Mouse (Mus musculus) intestine, embryonic 14.5 days (tissue): Measurements from ENCODE around the gene Trim75. TPM values are rescaled to one million over a fixed set of nuclear protein-coding genes. Genes with fewer than 3 reads are reported as not detected.

Experiments
- ATAC-seq: fragments of 200-750 bp; cut with Nextera tagmentation; replicated peaks from 2 replicates; pipeline ENCODE4 v1.8.0; 2017; ENCODE audit warnings: low read depth, moderate number of reproducible peaks, moderate TSS enrichment, moderate library complexity; ENCODE audit not compliant: low FRiP score, low TSS enrichment
- DNase-seq: peaks from one replicate; pipeline ENCODE4 v3.0.0-alpha.2; 2018; ENCODE audit warnings: low spot score
- H3K27ac ChIP-seq: fragments of 300-500 bp; sonication (generic); 2 replicates; pipeline ENCODE4 v1.5.1; 2014; ENCODE audit warnings: low read depth, mild to moderate bottlenecking, control low read depth
- H3K27me3 ChIP-seq: fragments of 300-500 bp; sonication (generic); replicated peaks from 2 replicates; pipeline ENCODE4 v1.6.1; 2014; ENCODE audit warnings: low read length, control low read depth; ENCODE audit not compliant: control insufficient read depth, insufficient read depth
- H3K36me3 ChIP-seq: fragments of 300-500 bp; sonication (generic); 2 replicates; pipeline ENCODE4 v1.6.1; 2014; ENCODE audit warnings: low read length, control low read depth; ENCODE audit not compliant: control insufficient read depth, insufficient read depth
- H3K4me1 ChIP-seq: fragments of 300-500 bp; sonication (generic); replicated peaks from 2 replicates; pipeline ENCODE4 v1.6.1; 2014; ENCODE audit warnings: low read length, control low read depth, mixed read lengths; ENCODE audit not compliant: control insufficient read depth, insufficient read depth
- H3K4me2 ChIP-seq: fragments of 300-500 bp; sonication (generic); 2 replicates; pipeline ENCODE4 v1.6.1; 2014; ENCODE audit warnings: low read length
- H3K4me3 ChIP-seq: fragments of 300-500 bp; sonication (generic); 2 replicates; pipeline ENCODE4 v1.5.1; 2014; ENCODE audit warnings: low read depth, low read length, control low read depth, mixed read lengths
- H3K9ac ChIP-seq: fragments of 300-500 bp; sonication (generic); 2 replicates; pipeline ENCODE4 v1.6.1; 2014; ENCODE audit warnings: mild to moderate bottlenecking, low read length
- H3K9me3 ChIP-seq: fragments of 300-500 bp; sonication (generic); 2 replicates; pipeline ENCODE4 v1.6.1; 2016; ENCODE audit warnings: low read length, control low read depth; ENCODE audit not compliant: control insufficient read depth
- WGBS: fragments of 180-500 bp; shearing (Covaris S2); extraction: QIAGEN DNeasy Blood & Tissue Kit; methylation state at CpG from one replicate; pipeline ENCODE4 v1.1.7; 2014; 5-methylcytosine and 5-hydroxymethylcytosine counted together
- polyA plus RNA-seq: library from polyadenylated mRNA; unstranded; fragments of >200 nt; fragmentation: Nextera tagmentation; extraction: Ambion mirVana; gene quantifications from 2 replicates; pipeline ENCODE4 v1.2.1, GENCODE M21; 2014

The Trim75 gene
- polyA plus RNA-seq, 1 experiment from 2014 or later = not detected

GRCm38 (mm10) chr8:64948371-64948770 is 39.3 kb downstream of the Trim75 start:
- no peak for ATAC-seq
- 92% methylated on average over 1 of the region's 1 CpGs for WGBS

GRCm38 (mm10) chr8:64947698-64948034 is 40.0 kb downstream of the Trim75 start:
- H3K4me2 ChIP-seq = peak overlapping the region; percentile 50
- peak overlapping the region; percentile 63 for H3K9ac ChIP-seq
- H3K9me3 ChIP-seq = no peaks in the 10 kb centered on the region
- WGBS = 9% methylated on average over 10 of the region's 10 CpGs
- DNase-seq (no peak), ATAC-seq (no peak)
- H3K27me3 ChIP-seq = 0 out of 2 replicates have a peak, but pooled peaks cover 7% of the 10 kb centered on the region
- peaks cover 3% of the 10 kb centered on the region; the same call in 1 of the 2 replicates for H3K4me1 ChIP-seq
- peak overlapping the region; percentile 71 for H3K4me3 ChIP-seq
- H3K27ac ChIP-seq = peak overlapping the region; percentile 72; the same call in 1 of the 2 replicates
- H3K36me3 ChIP-seq = no peaks in the 10 kb centered on the region

More at GRCm38 (mm10) chr8:64948371-64948770, 39.3 kb downstream of the Trim75 start:
- DNase-seq = no peak
- H3K4me1 ChIP-seq = peaks cover 3% of the 10 kb centered on the region; the same call in 1 of the 2 replicates
- H3K36me3 ChIP-seq = no peaks in the 10 kb centered on the region
- H3K27ac ChIP-seq = no peak overlapping the region
- no peak overlapping the region for H3K4me3 ChIP-seq
- no peak overlapping the region for H3K9ac ChIP-seq
- H3K27me3 ChIP-seq = 0 out of 2 replicates have a peak, but pooled peaks cover 1% of the 10 kb centered on the region
- H3K9me3 ChIP-seq = no peaks in the 10 kb centered on the region
- 0 out of 2 replicates have a peak overlapping the region, but pooled peaks have one; percentile 50 for H3K4me2 ChIP-seq

- H3K36me3 ChIP-seq = no peaks in the 10 kb centered on the region
- peak within 1 kb of the TSS; percentile 50 for H3K4me2 ChIP-seq
- ATAC-seq (peak; percentile 96), DNase-seq (peak; percentile 98)
- 0 out of 2 replicates have a peak, but pooled peaks cover 7% of the 10 kb centered on the region for H3K27me3 ChIP-seq
- H3K27ac ChIP-seq = peak within 1 kb of the TSS; percentile 72
- peaks cover 3% of the 10 kb centered on the region; the same call in 1 of the 2 replicates for H3K4me1 ChIP-seq
- 1% methylated on average over 70 of the region's 73 CpGs for WGBS
- no peaks in the 10 kb centered on the region for H3K9me3 ChIP-seq
- H3K4me3 ChIP-seq = peak within 1 kb of the TSS; percentile 71
- H3K9ac ChIP-seq = peak within 1 kb of the TSS; percentile 63
Observed at GRCm38 (mm10) chr8:64946820-64947697, 40.6 kb downstream of the Trim75 start, which contains the start of gene Tmem192. Gene Tmem192, plus strand, starts transcription at chr8:64947185.

- Histone ChIP-seq H3K9me3 (no peaks in the 10 kb centered on the region), H3K36me3 (no peaks in the 10 kb centered on the region), H3K4me1 (peaks cover 3% of the 10 kb centered on the region; the same call in 1 of the 2 replicates), H3K27me3 (0 out of 2 replicates have a peak, but pooled peaks cover 7% of the 10 kb centered on the region), H3K4me3 (peak overlapping the region; percentile 71), H3K27ac (no peak overlapping the region), H3K9ac (no peak overlapping the region), H3K4me2 (peak overlapping the region; percentile 50)
- WGBS = 52% methylated on average over 8 of the region's 8 CpGs
- DNase-seq (no peak), ATAC-seq (no peak)
Observed at GRCm38 (mm10) chr8:64946441-64946819, 41.2 kb downstream of the Trim75 start.

- DNase-seq (no peak), ATAC-seq (no peak)
- 0 out of 2 replicates have a peak, but pooled peaks cover 7% of the 10 kb centered on the region for H3K27me3 ChIP-seq
- H3K27ac ChIP-seq = no peak overlapping the region
- H3K4me1 ChIP-seq = peaks cover 3% of the 10 kb centered on the region; the same call in 1 of the 2 replicates
- H3K9me3 ChIP-seq = no peaks in the 10 kb centered on the region
- no peaks in the 10 kb centered on the region for H3K36me3 ChIP-seq
- no peak overlapping the region for H3K4me2 ChIP-seq
- H3K4me3 ChIP-seq = no peak overlapping the region
- WGBS = 81% methylated on average over 7 of the region's 7 CpGs
- H3K9ac ChIP-seq = no peak overlapping the region
Observed at GRCm38 (mm10) chr8:64945606-64946005, 42.0 kb downstream of the Trim75 start.

- DNase-seq (no peak), ATAC-seq (no peak)
- Histone ChIP-seq H3K36me3 (no peaks in the 10 kb centered on the region), H3K27me3 (0 out of 2 replicates have a peak, but pooled peaks cover 7% of the 10 kb centered on the region), H3K9me3 (no peaks in the 10 kb centered on the region), H3K4me2 (no peak overlapping the region), H3K4me3 (no peak overlapping the region), H3K27ac (no peak overlapping the region), H3K4me1 (peaks cover 3% of the 10 kb centered on the region; the same call in 1 of the 2 replicates), H3K9ac (no peak overlapping the region)
- WGBS = 27% methylated on average over 5 of the region's 5 CpGs
Observed at GRCm38 (mm10) chr8:64944831-64945230, 42.8 kb downstream of the Trim75 start.

- DNase-seq (no peak), ATAC-seq (no peak)
- H3K4me3 ChIP-seq = no peak overlapping the region
Observed at GRCm38 (mm10) chr8:64942946-64943345, 44.7 kb downstream of the Trim75 start.

GRCm38 (mm10) chr8:64941495-64941894 is 46.1 kb downstream of the Trim75 start:
- DNase-seq (peak; percentile 91), ATAC-seq (0 out of 2 replicates have a peak, but pooled peaks have one; percentile 12)
- Histone ChIP-seq H3K27me3 (0 out of 2 replicates have a peak, but pooled peaks cover 7% of the 10 kb centered on the region), H3K4me3 (no peak overlapping the region), H3K9me3 (no peaks in the 10 kb centered on the region), H3K27ac (no peak overlapping the region), H3K4me2 (0 out of 2 replicates have a peak overlapping the region, but pooled peaks have one; percentile 14), H3K36me3 (no peaks in the 10 kb centered on the region), H3K4me1 (no peaks in the 10 kb centered on the region), H3K9ac (no peak overlapping the region)
- 13% methylated on average over 9 of the region's 9 CpGs for WGBS

More at GRCm38 (mm10) chr8:64942946-64943345, 44.7 kb downstream of the Trim75 start:
- Histone ChIP-seq H3K4me2 (no peak overlapping the region), H3K27ac (no peak overlapping the region), H3K4me1 (no peaks in the 10 kb centered on the region), H3K27me3 (0 out of 2 replicates have a peak, but pooled peaks cover 7% of the 10 kb centered on the region), H3K9me3 (no peaks in the 10 kb centered on the region), H3K9ac (no peak overlapping the region), H3K36me3 (no peaks in the 10 kb centered on the region)
- WGBS = 11% methylated on average over 5 of the region's 5 CpGs
